Mouse (Mus musculus) natural killer cell, adult 2 months (primary cell): ENCODE data around the gene 9930022D16Rik.

Source experiments
- DNase-seq, 2 experiments: peaks; one replicate each; pipeline ENCODE4 v3.0.0; 2022; ENCODE audit warnings: low spot score in 2 of 2

The 9930022D16Rik gene

DNA sequence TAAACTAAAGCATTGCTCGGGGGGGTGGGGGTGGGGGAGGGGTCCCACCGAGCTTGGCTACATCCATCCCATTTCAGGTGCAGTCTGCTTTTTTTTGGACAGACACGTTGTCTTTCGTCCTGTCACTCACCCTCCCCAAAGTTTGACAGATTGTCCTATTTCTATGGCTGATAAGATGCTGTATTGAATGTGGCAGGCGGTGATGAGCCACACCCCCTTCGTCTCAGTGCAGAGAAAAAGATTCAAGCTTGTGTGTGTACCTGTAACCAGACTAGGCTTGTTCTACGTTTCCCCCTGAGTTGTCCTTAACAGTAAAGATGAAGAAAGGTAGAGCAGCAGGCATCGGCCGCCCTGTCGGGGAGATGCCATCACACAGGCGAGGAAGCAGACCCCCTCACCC, 37.5 kb downstream of the 9930022D16Rik start:
- DNase-seq, result no peak

DNA sequence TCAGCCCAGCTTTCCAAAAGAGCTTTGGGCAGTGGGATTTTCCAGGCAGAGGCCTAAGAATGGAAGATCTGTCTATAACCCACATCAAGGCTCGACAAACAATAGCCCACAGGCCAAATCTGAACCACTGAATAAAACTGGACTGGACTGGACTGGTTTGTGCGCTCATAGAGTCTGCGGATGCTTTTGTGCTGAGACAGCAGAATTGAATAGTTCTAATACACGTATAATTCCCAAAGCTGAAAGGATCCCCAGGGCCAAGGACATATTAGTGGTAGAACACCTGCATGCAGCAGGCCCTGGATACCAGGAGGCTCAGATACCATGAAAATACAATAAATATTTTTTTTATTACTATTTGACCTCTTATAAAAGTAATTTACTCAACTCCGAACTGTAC, 42.5 kb downstream of the 9930022D16Rik start:
- no peak for DNase-seq

DNA sequence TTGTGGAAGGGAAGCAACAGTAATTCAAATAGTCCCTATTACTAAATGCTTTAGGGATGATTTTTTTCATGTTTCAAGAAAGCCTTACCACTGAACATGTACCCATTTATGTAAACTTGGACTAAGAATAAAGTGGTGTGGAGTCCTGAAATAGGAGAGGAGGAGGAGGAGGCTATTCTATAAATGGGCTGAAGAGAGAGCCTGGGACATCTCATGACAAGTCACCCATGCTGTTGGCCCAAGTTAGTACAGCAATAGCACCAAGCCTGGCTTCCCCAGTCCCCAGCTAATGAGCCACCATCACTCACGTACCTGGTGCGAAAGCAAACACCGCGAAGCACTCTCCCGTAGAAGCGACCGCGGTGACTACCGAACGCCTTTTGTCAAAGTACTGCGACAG, 44.4 kb downstream of the 9930022D16Rik start:
- DNase-seq, result no peak

DNA sequence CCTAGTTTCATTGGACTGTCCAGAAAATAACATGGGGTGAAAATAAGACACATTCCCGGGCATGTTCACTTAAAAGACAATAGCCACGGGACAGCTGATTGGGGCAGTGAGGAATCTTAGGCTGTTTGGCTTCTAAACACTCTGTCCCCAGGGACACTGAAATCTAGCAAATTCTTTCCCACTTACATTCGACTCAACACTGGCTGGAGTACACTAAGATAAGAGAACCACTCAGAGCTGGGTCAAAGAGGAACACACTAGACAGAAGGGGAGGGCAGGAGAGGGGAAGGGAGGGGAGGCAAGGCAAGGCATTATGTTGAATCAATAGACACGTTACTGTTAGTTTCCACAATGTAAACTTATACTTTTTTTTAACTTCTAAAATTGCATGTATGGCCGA, 46.9 kb downstream of the 9930022D16Rik start:
- DNase-seq, result no peak

DNA sequence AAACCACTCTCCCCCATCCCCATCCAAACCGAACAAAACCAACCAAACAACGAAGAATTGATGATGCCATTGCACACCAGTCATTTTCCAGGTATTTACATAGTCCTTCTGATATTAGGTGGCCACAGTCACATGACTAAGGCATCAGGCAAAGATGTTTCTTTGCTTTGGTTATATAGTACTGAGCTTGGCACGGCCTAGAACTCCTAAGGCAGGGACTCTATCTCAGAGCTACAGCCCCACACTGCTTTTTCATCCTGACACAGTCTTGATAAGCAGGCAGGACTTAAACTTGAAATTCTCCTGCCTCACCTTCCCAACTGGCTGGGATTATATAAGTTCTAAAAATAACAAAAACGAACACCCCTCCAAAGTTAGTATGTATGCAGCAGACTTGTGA, 51.4 kb downstream of the 9930022D16Rik start:
- DNase-seq, result no peak

DNA sequence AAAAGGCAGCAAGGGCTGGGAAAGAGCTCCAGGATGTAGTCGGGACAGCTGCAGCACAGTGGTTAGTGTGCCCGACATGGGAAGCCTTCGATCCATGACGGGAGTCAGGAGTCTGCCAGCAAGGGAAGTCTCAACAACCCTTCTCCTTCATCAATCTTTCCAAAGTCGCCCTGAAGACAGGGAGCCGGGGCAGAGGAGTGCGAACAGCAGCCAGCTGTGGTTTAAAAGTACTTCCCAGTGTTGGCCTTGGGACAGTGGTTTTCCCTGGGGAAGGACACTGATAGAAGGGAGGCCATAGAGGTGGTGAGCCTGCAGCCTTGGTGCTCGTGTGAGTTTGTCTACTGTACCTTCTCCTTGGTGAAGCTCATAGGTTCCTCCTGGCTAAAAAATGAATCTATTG, 53.3 kb downstream of the 9930022D16Rik start:
- no peak for DNase-seq

DNA sequence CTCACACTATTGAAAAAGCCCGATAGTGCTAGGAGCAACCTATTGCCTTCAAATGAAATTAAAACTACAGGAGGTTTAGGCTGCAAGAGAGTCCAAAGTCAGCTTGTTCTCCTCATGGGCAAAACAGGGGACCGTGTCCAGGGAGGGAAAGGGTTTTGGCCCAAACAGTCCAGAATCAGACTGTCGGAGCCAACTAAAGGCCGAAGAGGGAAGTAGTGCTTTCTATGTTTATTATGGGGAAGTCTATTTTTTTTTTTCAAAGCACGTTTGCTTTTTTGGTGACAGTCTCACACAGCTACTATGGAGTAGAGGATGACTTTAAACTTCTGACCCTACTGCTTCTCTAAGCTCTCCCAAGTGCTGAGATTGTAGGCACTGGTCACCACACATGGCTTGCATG, 54.4 kb downstream of the 9930022D16Rik start:
- no peak for DNase-seq
